Mouse (Mus musculus): ENCODE results near the gene Batf3.

DNA sequence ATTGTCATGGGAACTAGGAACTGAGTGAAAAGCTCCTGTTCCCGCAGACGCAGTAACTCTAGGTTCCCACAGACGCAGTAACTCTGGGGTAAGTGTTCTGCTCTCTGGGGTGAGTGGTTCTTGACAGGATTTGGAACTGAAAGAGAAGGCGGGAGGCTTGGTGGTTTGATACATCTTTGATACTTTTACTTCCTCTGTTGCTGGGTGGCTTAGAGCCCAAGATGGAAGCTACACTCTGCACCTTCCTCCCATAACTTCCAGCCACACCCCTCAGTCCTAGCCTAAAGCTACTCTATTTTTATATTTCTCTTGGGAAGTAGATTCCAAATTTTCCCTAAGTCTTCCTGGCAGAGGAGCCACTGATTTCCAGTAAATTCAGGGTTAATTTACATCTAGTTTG, 40.8 kb downstream of the Batf3 start:
- TF ChIP-seq POLR2A (IDR thresholded peaks at IDR 0.05; ENCODE audit: extremely low read depth, insufficient read depth, low read length) (no peak), CTCF (IDR thresholded peaks at IDR 0.05; ENCODE audit: low read depth, low read length) (no peak)
